In genomic region chr8:127439392-127440160, GRCm38 (mm10) we compare ENCODE assay signal across 7 mouse cellular contexts.
DNase-seq lines count a peak whose midpoint lies in the region; ATAC-seq and TF ChIP-seq lines count a peak whose summit lies in the region.

No protein-coding gene starts in this region.

- TF ChIP-seq CTCF in layer of hippocampus, adult 2 months (conservative IDR thresholded peaks at IDR 0.05): no peak
- TF ChIP-seq CTCF in lung, embryonic 14.5 days (IDR thresholded peaks at IDR 0.05; ENCODE audit: low read depth): no peak

- no peak overlapping the region for H3K4me2 ChIP-seq in forebrain, embryonic 11.5 days (ENCODE audit: low read depth, low read length, severe bottlenecking)
- no peak overlapping the region for H3K4me2 ChIP-seq in lung, embryonic 14.5 days
- peak overlapping the region; percentile 42 for H3K4me2 ChIP-seq in stomach, embryonic 16.5 days (ENCODE audit: low read depth, low read length)

- no peaks in the 10 kb centered on the region for H3K9me3 ChIP-seq in forebrain, embryonic 11.5 days (ENCODE audit: control insufficient read depth, low read length)
- H3K9me3 ChIP-seq in lung, embryonic 14.5 days (ENCODE audit: low read depth, low read length): no peaks in the 10 kb centered on the region
- H3K9me3 ChIP-seq in stomach, embryonic 16.5 days (replicated peaks; ENCODE audit: control insufficient read depth, low read length): no peaks in the 10 kb centered on the region

- no peaks in the 10 kb centered on the region for H3K27me3 ChIP-seq in forebrain, embryonic 11.5 days (ENCODE audit: control insufficient read depth, insufficient read depth, low read length)
- H3K27me3 ChIP-seq in lung, embryonic 14.5 days (ENCODE audit: insufficient read depth, low read length): no peaks in the 10 kb centered on the region
- no peaks in the 10 kb centered on the region for H3K27me3 ChIP-seq in stomach, embryonic 16.5 days (ENCODE audit: control insufficient read depth, insufficient read depth, low read length)

- peaks cover 9% of the 10 kb centered on the region for H3K4me1 ChIP-seq in forebrain, embryonic 11.5 days (replicated peaks; ENCODE audit: control insufficient read depth, insufficient read depth, low read length)
- H3K4me1 ChIP-seq in lung, embryonic 14.5 days (ENCODE audit: insufficient read depth): peaks cover 23% of the 10 kb centered on the region
- peaks cover 28% of the 10 kb centered on the region for H3K4me1 ChIP-seq in stomach, embryonic 16.5 days (ENCODE audit: control insufficient read depth, insufficient read depth, low read length)

- intact Hi-C loops in heart, postnatal 14 days (cut with DNase I): loop anchor here (2.0 to 5.0 kb wide), 2 partner anchors 919 to 1053 kb away; partner anchors contain the start of gene Nrp1

- H3K9ac ChIP-seq in forebrain, embryonic 11.5 days (ENCODE audit: low read length): no peak overlapping the region
- no peak overlapping the region for H3K9ac ChIP-seq in lung, embryonic 14.5 days
- H3K9ac ChIP-seq in stomach, embryonic 16.5 days (ENCODE audit: low read length): peak overlapping the region; percentile 55; the same call in 1 of the 2 replicates

- H3K27ac ChIP-seq in forebrain, embryonic 11.5 days (ENCODE audit: low read depth, low read length): no peak overlapping the region
- peak overlapping the region; percentile 75 for H3K27ac ChIP-seq in layer of hippocampus, adult 2 months
- peak overlapping the region; percentile 7; the same call in 1 of the 2 replicates for H3K27ac ChIP-seq in lung, embryonic 14.5 days (ENCODE audit: low read depth)
- H3K27ac ChIP-seq in stomach, embryonic 16.5 days (ENCODE audit: low read length): peak overlapping the region; percentile 88

- WGBS in forebrain, embryonic 11.5 days: 49% methylated on average over 10 of the region's 10 CpGs
- 43% methylated on average over 10 of the region's 10 CpGs for WGBS in lung, embryonic 14.5 days
- 45% methylated on average over 10 of the region's 10 CpGs for WGBS in stomach, embryonic 16.5 days

- H3K4me3 ChIP-seq in forebrain, embryonic 11.5 days (ENCODE audit: low read depth, low read length): no peak overlapping the region
- H3K4me3 ChIP-seq in layer of hippocampus, adult 2 months: peak overlapping the region; percentile 10
- H3K4me3 ChIP-seq in lung, embryonic 14.5 days (ENCODE audit: low read depth, low read length): no peak overlapping the region
- H3K4me3 ChIP-seq in stomach, embryonic 16.5 days (replicated peaks; ENCODE audit: low read length): peak overlapping the region; percentile 33

- 0 out of 2 replicates have a peak, but pooled peaks have one; percentile 4 for ATAC-seq in forebrain, embryonic 11.5 days (replicated peaks; ENCODE audit: low FRiP score)
- ATAC-seq in lung, embryonic 14.5 days (ENCODE audit: insufficient read depth): no peak
- no peak for ATAC-seq in stomach, embryonic 16.5 days (ENCODE audit: insufficient read depth, low FRiP score)
- no peak for ATAC-seq in megakaryocyte-erythroid progenitor cell, adult 5-6 weeks (replicated peaks; ENCODE audit: low FRiP score, low TSS enrichment, poor library complexity, severe bottlenecking)

- DNase-seq in R1 (ENCODE audit: low read depth, low spot score): peak; percentile 27
- no peak for DNase-seq in forebrain, embryonic 11.5 days (ENCODE audit: low spot score)
- peak; percentile 21 to 36 for DNase-seq in heart, postnatal 14 days
- DNase-seq in layer of hippocampus, adult 2 months (ENCODE audit: low spot score in 2 of 2): peak; percentile 58 to 80
- DNase-seq in lung, embryonic 14.5 days: peak; percentile 41

- no peaks in the 10 kb centered on the region for H3K36me3 ChIP-seq in forebrain, embryonic 11.5 days (ENCODE audit: control insufficient read depth, insufficient read depth, low read length)
- peaks cover 13% of the 10 kb centered on the region; the same call in 1 of the 2 replicates for H3K36me3 ChIP-seq in lung, embryonic 14.5 days (ENCODE audit: insufficient read depth)
- no peaks in the 10 kb centered on the region for H3K36me3 ChIP-seq in stomach, embryonic 16.5 days (ENCODE audit: control insufficient read depth, insufficient read depth, low read length)

Comparison
In these comparisons a context has a peak if more than half of its experiments do, and no peak if none do; other contexts are left out.
1. H3K4me3 ChIP-seq: peak in layer of hippocampus, adult 2 months (single experiment) and stomach, embryonic 16.5 days (single experiment); none in forebrain, embryonic 11.5 days (single experiment) and lung, embryonic 14.5 days (single experiment).